Mouse (Mus musculus): ENCODE measurements around the gene Retnlg. TPM values are rescaled to one million over a fixed set of nuclear protein-coding genes. Genes with fewer than 3 reads are reported as not detected.

Gene Retnlg
- total RNA-seq, 2 experiments from 2014 or later = 0.46 TPM; not detected in 1

- intact Hi-C loops (cut with DNase I) = no loop called here
- H3K27ac ChIP-seq = no peak overlapping the region
- DNase-seq = no peak
- H3K4me3 ChIP-seq = no peak overlapping the region
- no peak for TF ChIP-seq CTCF (IDR thresholded peaks at IDR 0.05)
Measured at GRCm38 (mm10) chr16:48899868-48900267, 27.4 kb downstream of the Retnlg start.

DNA sequence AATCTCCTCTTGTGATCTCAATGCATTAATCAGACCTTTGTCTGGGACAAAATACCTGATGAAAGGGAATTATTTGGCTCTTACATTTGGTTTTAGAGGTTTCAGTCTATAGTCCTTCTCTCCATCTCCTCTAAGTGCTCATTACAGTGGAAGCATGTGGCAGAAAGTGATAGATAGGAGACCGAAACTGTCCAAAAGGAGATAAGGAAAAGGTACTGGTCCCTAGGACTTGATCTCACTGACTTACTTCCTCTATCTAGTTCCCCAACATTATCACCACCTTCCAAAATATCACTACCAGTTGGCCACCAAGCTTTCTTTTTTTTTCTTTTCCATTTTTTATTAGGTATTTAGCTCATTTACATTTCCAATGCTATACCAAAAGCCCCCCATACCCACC is 38.8 kb downstream of the Retnlg start:
- TF ChIP-seq CTCF (IDR thresholded peaks at IDR 0.05) = no peak
- no peak overlapping the region for H3K27ac ChIP-seq
- intact Hi-C loops (cut with DNase I) = no loop called here
- H3K4me3 ChIP-seq = no peak overlapping the region
- DNase-seq = no peak

DNA sequence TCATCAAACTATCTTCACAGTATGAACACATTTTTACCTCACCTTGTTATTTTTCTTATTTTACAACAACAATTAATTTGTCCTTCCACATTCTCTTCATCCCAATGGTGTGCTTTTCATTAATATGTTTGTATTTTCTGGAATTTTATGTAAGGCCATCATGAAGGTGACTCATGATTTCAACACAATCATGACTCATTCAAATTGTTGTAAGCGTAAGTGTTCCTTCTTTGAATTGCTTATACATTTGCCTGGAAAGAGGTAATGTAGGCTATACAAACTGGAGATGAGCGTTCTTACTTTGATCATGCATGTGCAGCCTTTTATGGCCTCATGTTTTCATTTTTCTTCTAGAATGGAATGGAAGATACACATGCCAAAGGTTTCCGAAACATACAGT is 40.8 kb downstream of the Retnlg start:
- intact Hi-C loops (cut with DNase I) = no loop called here
- DNase-seq = no peak
- Histone ChIP-seq H3K27ac (no peak overlapping the region), H3K4me3 (no peak overlapping the region)
- no peak for TF ChIP-seq CTCF (IDR thresholded peaks at IDR 0.05)

DNA sequence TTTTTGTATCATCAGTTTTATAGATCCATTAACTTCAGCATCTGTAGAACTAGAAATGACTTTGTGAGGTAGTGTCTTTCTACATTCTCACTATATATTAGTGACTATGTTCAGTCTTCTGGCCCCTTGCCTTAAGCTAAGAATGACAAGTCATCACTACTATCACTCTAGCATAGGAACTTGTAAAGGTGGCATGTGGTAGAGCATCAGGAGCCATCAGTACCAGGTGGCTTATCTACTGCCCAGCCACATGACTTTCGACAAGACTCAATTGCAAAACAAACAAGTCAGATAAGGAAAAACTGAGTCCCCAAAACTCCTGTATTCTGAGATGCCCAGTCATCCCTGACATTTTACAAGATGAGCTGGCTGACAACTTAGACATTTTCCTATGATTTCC is 51.3 kb downstream of the Retnlg start:
- Histone ChIP-seq H3K27ac (no peak overlapping the region), H3K4me3 (no peak overlapping the region)
- no peak for DNase-seq
- intact Hi-C loops (cut with DNase I) = no loop called here
- TF ChIP-seq CTCF (IDR thresholded peaks at IDR 0.05) = no peak

Other genes with a start within 250 kb of the Retnlg start
- gene Trat1, start 100.6 kb upstream of the Retnlg start, total RNA-seq (2021) = not detected
- gene Retnlb, start 55.8 kb upstream of the Retnlg start, total RNA-seq (2021) = not detected
- 1 to 10 TPM; 2.8 to 8.4 TPM for gene Retnla, start 30.1 kb upstream of the Retnlg start, total RNA-seq (2021)
- 1 to 10 TPM; 3.7 to 4.4 TPM for gene Dzip3, start 121.5 kb downstream of the Retnlg start, total RNA-seq (2021)
- gene Cip2a, start 121.6 kb downstream of the Retnlg start, total RNA-seq (2021) = under 1 TPM; 0.36 to 0.50 TPM
- gene Myh15, start 184.9 kb downstream of the Retnlg start, total RNA-seq (2021) = not detected

Data from gastrocnemius, adult 2 months (tissue).